Mouse (Mus musculus) monocyte, adult 5-6 weeks (primary cell): ENCODE data around the gene Abtb2. TPM values are rescaled to one million over a fixed set of nuclear protein-coding genes. Genes with fewer than 3 reads are reported as not detected.

ENCODE experiments used
- ATAC-seq: fragments of 153-309, 156-312 bp; replicated peaks from 2 replicates; pipeline ENCODE4 v1.8.0; 2017; ENCODE audit warnings: mild to moderate bottlenecking; ENCODE audit not compliant: low TSS enrichment, insufficient number of reproducible peaks, severe bottlenecking, poor library complexity, low FRiP score
- total RNA-seq: library from RNA; stranded (forward); fragments of 200-1000, 200-491, 200-594 nt; gene quantifications from 3 replicates; pipeline ENCODE4 v1.2.3, GENCODE M21; 2017

Gene Abtb2
- total RNA-seq, 1 experiment from 2014 or later: 6.0 TPM

GRCm38 (mm10) chr2:103607926-103608325 lies 41.8 kb downstream of the Abtb2 start:
- ATAC-seq: no peak

GRCm38 (mm10) chr2:103608947-103609346 lies 42.8 kb downstream of the Abtb2 start:
- ATAC-seq: no peak

GRCm38 (mm10) chr2:103609499-103609898 lies 43.4 kb downstream of the Abtb2 start:
- no peak for ATAC-seq

- no peak for ATAC-seq
Measured at GRCm38 (mm10) chr2:103610831-103611535, 44.9 kb downstream of the Abtb2 start.

GRCm38 (mm10) chr2:103613865-103614264 lies 47.8 kb downstream of the Abtb2 start:
- no peak for ATAC-seq

GRCm38 (mm10) chr2:103615028-103615427 lies 48.9 kb downstream of the Abtb2 start:
- 0 out of 2 replicates have a peak, but pooled peaks have one; percentile 56 for ATAC-seq

- no peak for ATAC-seq
Measured at GRCm38 (mm10) chr2:103618407-103618806, 52.3 kb downstream of the Abtb2 start.

GRCm38 (mm10) chr2:103622950-103623349 lies 56.8 kb downstream of the Abtb2 start:
- no peak for ATAC-seq

GRCm38 (mm10) chr2:103625349-103625932 lies 59.3 kb downstream of the Abtb2 start:
- ATAC-seq: no peak

GRCm38 (mm10) chr2:103627101-103627500 lies 61.0 kb downstream of the Abtb2 start:
- ATAC-seq: 0 out of 2 replicates have a peak, but pooled peaks have one; percentile 40

- no peak for ATAC-seq
Measured at GRCm38 (mm10) chr2:103629956-103630355, 63.8 kb downstream of the Abtb2 start.

- ATAC-seq: no peak
Measured at GRCm38 (mm10) chr2:103631293-103631717, 65.2 kb downstream of the Abtb2 start.

GRCm38 (mm10) chr2:103632136-103632925 lies 66.2 kb downstream of the Abtb2 start:
- ATAC-seq: no peak

GRCm38 (mm10) chr2:103632926-103633250 lies 66.8 kb downstream of the Abtb2 start:
- no peak for ATAC-seq

GRCm38 (mm10) chr2:103635731-103636487 lies 69.8 kb downstream of the Abtb2 start:
- no peak for ATAC-seq

GRCm38 (mm10) chr2:103637385-103637784 lies 71.3 kb downstream of the Abtb2 start:
- no peak for ATAC-seq

GRCm38 (mm10) chr2:103637943-103638342 lies 71.8 kb downstream of the Abtb2 start:
- ATAC-seq: no peak

GRCm38 (mm10) chr2:103639701-103640100 lies 73.6 kb downstream of the Abtb2 start:
- no peak for ATAC-seq

- ATAC-seq: no peak
Measured at GRCm38 (mm10) chr2:103640861-103641260, 74.8 kb downstream of the Abtb2 start.
